Mouse (Mus musculus): ENCODE results near the gene Slc5a4b. TPM values are rescaled to one million over a fixed set of nuclear protein-coding genes. Genes with fewer than 3 reads are reported as not detected.

Slc5a4b gene
- polyA plus RNA-seq (2012) = not detected in 2 replicates

DNA sequence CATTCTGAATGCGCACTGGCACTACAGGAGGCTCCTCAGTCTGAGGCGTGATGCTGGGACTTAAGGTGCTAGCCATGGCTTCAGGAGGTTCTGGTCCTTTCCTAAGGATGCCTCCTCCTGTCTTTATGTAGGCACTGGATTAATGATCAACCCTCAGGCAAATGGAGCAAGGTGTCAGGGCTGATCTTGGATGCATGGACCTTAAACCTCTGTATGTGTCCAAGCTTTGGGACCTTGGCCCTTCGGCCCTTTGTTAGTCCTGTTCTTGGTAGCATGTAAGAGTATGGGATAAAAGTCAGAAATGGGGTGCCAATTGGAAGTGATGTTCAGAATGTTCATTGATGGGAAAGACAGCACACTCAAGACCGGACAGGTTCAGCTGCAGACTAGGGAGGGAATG lies at the start of gene Slc5a4b:
TSS of gene Slc5a4b (minus strand) at position 101 of the 400 bp plus-strand sequence.

DNA sequence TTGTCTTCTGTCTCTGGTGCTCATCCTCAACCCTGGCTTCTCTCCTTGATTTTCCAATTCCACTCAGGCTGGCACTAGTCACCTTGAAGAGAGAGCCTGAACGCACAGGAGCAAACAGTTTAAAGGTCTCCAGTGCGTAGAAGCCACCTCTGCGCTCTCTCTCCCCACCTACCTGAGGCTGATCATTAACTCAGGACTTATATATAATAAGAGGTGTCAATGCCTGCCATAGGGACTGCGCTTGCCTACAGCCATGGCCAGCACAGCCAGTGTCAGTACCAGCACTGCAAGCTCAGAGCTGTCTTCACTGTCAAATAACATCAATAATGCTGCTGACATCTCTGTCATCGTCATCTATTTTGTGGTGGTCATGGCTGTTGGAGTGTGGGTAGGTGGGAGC lies 36.5 kb upstream of the Slc5a4b start, which contains the start of gene Slc5a4a:
TSS of gene Slc5a4a (plus strand) at position 174 of the 400 bp plus-strand sequence.

DNA sequence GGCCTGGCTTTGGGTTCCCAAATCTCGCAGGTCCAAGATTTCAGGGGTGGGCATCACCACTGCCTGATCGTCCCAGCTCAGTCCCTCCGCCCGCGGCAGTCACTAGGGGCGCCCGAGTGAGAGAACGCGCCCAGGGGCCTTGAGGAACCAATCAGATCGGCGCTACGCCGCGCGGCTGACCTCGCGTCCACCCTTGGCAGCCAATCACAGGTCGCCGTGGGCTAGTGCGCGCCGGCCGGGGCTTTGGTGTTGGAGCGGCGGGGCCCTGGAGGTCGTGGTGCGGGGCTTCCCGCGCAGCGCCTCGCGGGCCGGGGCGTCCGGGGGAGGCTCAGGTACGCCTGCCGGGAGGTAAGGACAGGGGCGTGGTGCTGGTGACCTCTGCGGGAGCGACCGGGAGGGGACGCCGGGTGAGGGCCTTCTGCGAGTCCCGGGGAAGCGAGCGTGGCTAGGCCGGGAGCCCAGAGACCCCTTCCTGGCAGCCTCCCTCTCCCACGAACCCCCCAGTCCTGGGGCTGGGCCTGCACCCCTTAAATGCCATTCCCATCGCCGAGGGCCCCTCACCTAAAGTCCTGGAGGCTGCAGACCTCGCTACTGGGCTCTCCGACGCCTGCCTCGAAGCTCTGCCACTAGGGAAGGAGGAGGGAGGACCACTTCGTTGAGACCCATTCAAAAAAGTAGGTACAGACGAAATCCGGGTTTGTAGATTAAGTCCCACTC lies 78.2 kb downstream of the Slc5a4b start, which contains the start of gene Zfp280b:
TSS of gene Zfp280b (plus strand) at position 249 of the 717 bp plus-strand sequence.

Other genes with a start within 250 kb of the Slc5a4b start
- 9.1 and 10.6 TPM in 2 replicates for gene Derl3, start 217.5 kb downstream of the Slc5a4b start, polyA plus RNA-seq (2012)
- 308 and 343 TPM in 2 replicates for gene Smarcb1, start 189.3 kb downstream of the Slc5a4b start, polyA plus RNA-seq (2012)
- gene Chchd10, start 177.8 kb downstream of the Slc5a4b start, polyA plus RNA-seq (2012) = 187 and 201 TPM in 2 replicates
- 0.65 and 0.74 TPM in 2 replicates for gene Mmp11, start 174.5 kb downstream of the Slc5a4b start, polyA plus RNA-seq (2012)
- not detected in 2 replicates for gene Gm867, start 170.3 kb downstream of the Slc5a4b start, polyA plus RNA-seq (2012)
- 1.4 and 2.1 TPM in 2 replicates for gene Vpreb3, start 167.9 kb downstream of the Slc5a4b start, polyA plus RNA-seq (2012)
- 0.09 and 0.22 TPM in 2 replicates for gene Gm5134, start 156.4 kb downstream of the Slc5a4b start, polyA plus RNA-seq (2012)
- 3.7 and 5.0 TPM in 2 replicates for gene Zfp280b, start 78.3 kb downstream of the Slc5a4b start, polyA plus RNA-seq (2012)
- gene Slc5a4a, start 36.5 kb upstream of the Slc5a4b start, polyA plus RNA-seq (2012) = not detected in 2 replicates
- gene Prmt2, start 126.9 kb upstream of the Slc5a4b start, polyA plus RNA-seq (2012) = 2.8 and 3.6 TPM in 2 replicates
- gene S100b, start 142.9 kb upstream of the Slc5a4b start, polyA plus RNA-seq (2012) = not detected in 2 replicates
- 1.5 TPM in 2 replicates for gene Dip2a, start 234.3 kb upstream of the Slc5a4b start, polyA plus RNA-seq (2012)

Data from megakaryocyte-erythroid progenitor cell, adult 5 weeks (primary cell).